In the genomic region with DNA sequence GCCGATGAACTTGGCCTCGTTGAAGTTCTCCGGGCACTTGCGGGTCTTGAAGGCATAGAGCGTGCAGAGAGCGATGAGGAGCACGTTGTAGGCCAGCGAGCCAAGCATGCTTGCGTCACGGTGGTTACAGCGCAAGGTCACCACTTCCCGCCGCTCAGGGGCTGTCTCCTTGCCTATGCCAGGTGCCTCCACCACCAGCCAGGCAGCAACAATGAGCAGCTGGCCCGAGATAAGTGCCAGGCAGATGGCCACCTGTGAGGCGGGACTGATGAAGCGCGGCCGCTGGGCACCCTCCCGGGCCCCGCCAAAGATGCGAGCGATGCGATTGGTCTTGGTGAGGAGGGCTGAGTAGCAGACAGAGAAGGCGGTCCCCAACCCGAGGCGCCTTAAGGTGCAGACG, we compare ENCODE assay signal across 31 mouse cellular contexts. TPM values are rescaled to one million over a fixed set of nuclear protein-coding genes. Genes with fewer than 3 reads are reported as not detected.
DNase-seq lines count a peak whose midpoint lies in the region; ATAC-seq and TF ChIP-seq lines count a peak whose summit lies in the region.
"Had no signal": no experiment of that assay in that cellular context is flagged by ENCODE, and none has a peak within 500 bp of the region (broad histone marks: within the 10 kb centered on the region; RNA-seq: fewer than 3 reads in every experiment).

No protein-coding gene starts in this region.

- no peak overlapping the region for H3K9ac ChIP-seq in hindbrain, embryonic 16.5 days (ENCODE audit: low read depth, low read length)
- H3K9ac ChIP-seq in hindbrain, embryonic 12.5 days: no peak overlapping the region
- no peak overlapping the region for H3K9ac ChIP-seq in midbrain, embryonic 11.5 days (ENCODE audit: low read length)
- no peak overlapping the region for H3K9ac ChIP-seq in ES-Bruce4 (ENCODE audit: low read depth, poor library complexity, severe bottlenecking)
- H3K9ac ChIP-seq: embryonic facial prominence, embryonic 13.5 days; forebrain, embryonic 13.5 days; hindbrain, embryonic 13.5 days had no signal

- peak; percentile 30; the same call in 1 of the 2 replicates for ATAC-seq in hindbrain, embryonic 16.5 days
- ATAC-seq in hindbrain, embryonic 12.5 days (ENCODE audit: low FRiP score): no peak
- no peak for ATAC-seq in midbrain, embryonic 11.5 days (ENCODE audit: low FRiP score)
- ATAC-seq: forebrain, embryonic 13.5 days; forebrain, embryonic 16.5 days; hindbrain, postnatal 0 days; inflammation-experienced regulatory T-cells, adult 6 months; intestine, embryonic 16.5 days; Patski had no signal

- H3K4me1 ChIP-seq in hindbrain, embryonic 16.5 days (ENCODE audit: control insufficient read depth, insufficient read depth, low read depth, low read length): no peaks in the 10 kb centered on the region
- H3K4me1 ChIP-seq in hindbrain, embryonic 12.5 days: no peaks in the 10 kb centered on the region
- H3K4me1 ChIP-seq in midbrain, embryonic 11.5 days (ENCODE audit: control insufficient read depth, insufficient read depth, low read length): no peaks in the 10 kb centered on the region
- H3K4me1 ChIP-seq in midbrain, embryonic 10.5 days: no peaks in the 10 kb centered on the region
- peaks cover 2% of the 10 kb centered on the region for H3K4me1 ChIP-seq in ES-Bruce4 (ENCODE audit: control insufficient read depth, insufficient read depth, low read length)
- peaks cover 38% of the 10 kb centered on the region for H3K4me1 ChIP-seq in olfactory bulb, adult 2 months (ENCODE audit: control insufficient read depth, insufficient read depth, low read length)
- H3K4me1 ChIP-seq: embryonic facial prominence, embryonic 10.5 days; embryonic facial prominence, embryonic 13.5 days; forebrain, embryonic 13.5 days; hindbrain, embryonic 13.5 days had no signal

- H3K27me3 ChIP-seq in hindbrain, embryonic 16.5 days (replicated peaks; ENCODE audit: control insufficient read depth, insufficient read depth, low read length): no peaks in the 10 kb centered on the region
- H3K27me3 ChIP-seq in hindbrain, embryonic 12.5 days: no peaks in the 10 kb centered on the region
- H3K27me3 ChIP-seq in midbrain, embryonic 11.5 days (ENCODE audit: control insufficient read depth, insufficient read depth, low read length): no peaks in the 10 kb centered on the region
- no peaks in the 10 kb centered on the region; the same call in 1 of the 2 replicates for H3K27me3 ChIP-seq in midbrain, embryonic 10.5 days (ENCODE audit: low read depth, poor library complexity, severe bottlenecking)
- no peaks in the 10 kb centered on the region for H3K27me3 ChIP-seq in ES-Bruce4 (ENCODE audit: control insufficient read depth, insufficient read depth, low read length, poor library complexity, severe bottlenecking)
- H3K27me3 ChIP-seq: embryonic facial prominence, embryonic 13.5 days; forebrain, embryonic 13.5 days; hindbrain, embryonic 13.5 days had no signal

- no peak overlapping the region for H3K27ac ChIP-seq in hindbrain, embryonic 16.5 days (ENCODE audit: low read depth, low read length)
- no peak overlapping the region for H3K27ac ChIP-seq in hindbrain, embryonic 12.5 days
- H3K27ac ChIP-seq in midbrain, embryonic 11.5 days (ENCODE audit: low read depth, low read length): no peak overlapping the region
- H3K27ac ChIP-seq in midbrain, embryonic 10.5 days (replicated peaks): no peak overlapping the region
- H3K27ac ChIP-seq in ES-Bruce4 (ENCODE audit: insufficient read depth, low read length): no peak overlapping the region
- H3K27ac ChIP-seq in olfactory bulb, adult 2 months (ENCODE audit: insufficient read depth, low read depth, low read length): no peak overlapping the region
- H3K27ac ChIP-seq: embryonic facial prominence, embryonic 10.5 days; embryonic facial prominence, embryonic 13.5 days; forebrain, embryonic 13.5 days; hindbrain, embryonic 13.5 days; hindbrain, postnatal 0 days had no signal

- DNase-seq in midbrain, embryonic 11.5 days (ENCODE audit: low spot score, missing footprints): peak; percentile 59
- no peak for DNase-seq in midbrain, embryonic 10.5 days (ENCODE audit: low spot score)
- DNase-seq in thymus, postnatal 4 days: no peak
- DNase-seq in lung, adult 18-20 months: no peak
- DNase-seq: adrenal gland, postnatal 10 days; adrenal gland, postnatal 36 days; cerebellum, adult 11 months; cerebellum, adult 8-10 months; cerebellum, postnatal 25 days; embryo, embryonic 11 days; gastrocnemius, postnatal 10 days; heart, adult 11 months had no signal

- no peak overlapping the region for H3K4me3 ChIP-seq in hindbrain, embryonic 16.5 days (ENCODE audit: low read length)
- H3K4me3 ChIP-seq in hindbrain, embryonic 12.5 days: no peak overlapping the region
- no peak overlapping the region for H3K4me3 ChIP-seq in midbrain, embryonic 11.5 days (ENCODE audit: low read depth, low read length)
- no peak overlapping the region for H3K4me3 ChIP-seq in midbrain, embryonic 10.5 days
- H3K4me3 ChIP-seq in ES-Bruce4 (ENCODE audit: low read depth, low read length): peak overlapping the region; percentile 34
- peak overlapping the region; percentile 0; the same call in 1 of the 2 replicates for H3K4me3 ChIP-seq in olfactory bulb, adult 2 months (ENCODE audit: insufficient read depth, low read depth, low read length)
- H3K4me3 ChIP-seq: embryonic facial prominence, embryonic 10.5 days; embryonic facial prominence, embryonic 13.5 days; erythroblast, embryonic 14.5 days; forebrain, embryonic 13.5 days; hindbrain, embryonic 13.5 days had no signal

- H3K4me2 ChIP-seq in hindbrain, embryonic 16.5 days (ENCODE audit: low read length): no peak overlapping the region
- no peak overlapping the region for H3K4me2 ChIP-seq in hindbrain, embryonic 12.5 days (replicated peaks)
- H3K4me2 ChIP-seq in midbrain, embryonic 11.5 days: no peak overlapping the region
- H3K4me2 ChIP-seq: embryonic facial prominence, embryonic 13.5 days; forebrain, embryonic 13.5 days; heart, embryonic 11.5 days; hindbrain, embryonic 13.5 days had no signal

- no peaks in the 10 kb centered on the region for H3K36me3 ChIP-seq in hindbrain, embryonic 16.5 days (ENCODE audit: control insufficient read depth, insufficient read depth, low read length)
- no peaks in the 10 kb centered on the region for H3K36me3 ChIP-seq in hindbrain, embryonic 12.5 days
- no peaks in the 10 kb centered on the region for H3K36me3 ChIP-seq in midbrain, embryonic 11.5 days (ENCODE audit: control insufficient read depth, insufficient read depth, low read length)
- H3K36me3 ChIP-seq in midbrain, embryonic 10.5 days: peaks cover 10% of the 10 kb centered on the region; the same call in 1 of the 2 replicates
- H3K36me3 ChIP-seq in ES-Bruce4 (ENCODE audit: control insufficient read depth, insufficient read depth, low read length, poor library complexity, severe bottlenecking): no peaks in the 10 kb centered on the region
- H3K36me3 ChIP-seq: embryonic facial prominence, embryonic 10.5 days; embryonic facial prominence, embryonic 13.5 days; G1E; hindbrain, embryonic 13.5 days had no signal

- no peak for TF ChIP-seq POLR2A in ES-Bruce4 (IDR thresholded peaks at IDR 0.05; ENCODE audit: insufficient read depth, low read length)
- no peak for TF ChIP-seq POLR2A in olfactory bulb, adult 2 months (IDR thresholded peaks at IDR 0.05; ENCODE audit: insufficient read depth, low read depth, low read length)

- 76% methylated on average over 27 of the region's 27 CpGs for WGBS in hindbrain, embryonic 16.5 days
- 71% methylated on average over 27 of the region's 27 CpGs for WGBS in hindbrain, embryonic 12.5 days
- 77% methylated on average over 27 of the region's 27 CpGs for WGBS in midbrain, embryonic 11.5 days
- WGBS in midbrain, embryonic 10.5 days: 72% methylated on average over 27 of the region's 27 CpGs
- WGBS in olfactory bulb, adult 2 months: 80% methylated on average over 27 of the region's 27 CpGs

- TF ChIP-seq CTCF in ES-Bruce4 (IDR thresholded peaks at IDR 0.05; ENCODE audit: low read depth, low read length): no peak
- no peak for TF ChIP-seq CTCF in olfactory bulb, adult 2 months (IDR thresholded peaks at IDR 0.05; ENCODE audit: insufficient read depth, low read depth, low read length)

- no peak for TF ChIP-seq EP300 in ES-Bruce4 (IDR thresholded peaks at IDR 0.05; ENCODE audit: insufficient read depth, low read depth, low read length)

- no peaks in the 10 kb centered on the region for H3K9me3 ChIP-seq in hindbrain, embryonic 16.5 days (ENCODE audit: control insufficient read depth, low read length)
- no peaks in the 10 kb centered on the region for H3K9me3 ChIP-seq in hindbrain, embryonic 12.5 days (replicated peaks)
- no peaks in the 10 kb centered on the region for H3K9me3 ChIP-seq in midbrain, embryonic 11.5 days (ENCODE audit: control insufficient read depth, low read length)
- no peaks in the 10 kb centered on the region for H3K9me3 ChIP-seq in midbrain, embryonic 10.5 days (replicated peaks)
- no peaks in the 10 kb centered on the region for H3K9me3 ChIP-seq in ES-Bruce4 (replicated peaks; ENCODE audit: control insufficient read depth, insufficient read depth, low read length, poor library complexity, severe bottlenecking)
- H3K9me3 ChIP-seq: embryonic facial prominence, embryonic 10.5 days; embryonic facial prominence, embryonic 13.5 days; forebrain, embryonic 13.5 days; G1E; hindbrain, embryonic 13.5 days had no signal

RNA-seq across cellular contexts. Expression of a gene that starts 8.7 kb away (rescaled TPM):
- 11.3 and 12.3 TPM in 2 replicates for polyA plus RNA-seq in hindbrain, embryonic 16.5 days (2015; fragmentation: Nextera tagmentation; extraction: Ambion mirVana)
- 4.4 and 4.7 TPM in 2 replicates for polyA plus RNA-seq in hindbrain, embryonic 12.5 days (2016; fragmentation: Nextera tagmentation; extraction: Ambion mirVana)
- polyA plus RNA-seq in midbrain, embryonic 11.5 days (2014; fragmentation: Nextera tagmentation; extraction: Ambion mirVana): 15.5 and 16.4 TPM in 2 replicates
- 11.8 and 18.9 TPM in 2 replicates for polyA plus RNA-seq in midbrain, embryonic 10.5 days (2016; fragmentation: Nextera tagmentation; extraction: Ambion mirVana)
- not detected in 2 replicates for polyA plus RNA-seq in ES-Bruce4 (2011; ENCODE audit: insufficient read depth, insufficient read length, low read depth, missing spikeins)
- polyA plus RNA-seq in olfactory bulb, adult 2 months (2012; ENCODE audit: insufficient read depth, insufficient read length, low replicate concordance, missing spikeins): not detected in 2 replicates
- polyA plus RNA-seq: erythroblast, embryonic 14.5 days; G1E; heart, embryonic 11.5 days; heart, embryonic 14.5 days; heart, postnatal 0 days; inflammation-experienced regulatory T-cells, adult 6 months; intestine, embryonic 16.5 days; Patski had no signal

RNA-seq across cellular contexts. Expression of a gene that starts 20.8 kb away (rescaled TPM):
- polyA plus RNA-seq in hindbrain, embryonic 16.5 days (2015; fragmentation: Nextera tagmentation; extraction: Ambion mirVana): not detected in 2 replicates
- polyA plus RNA-seq in hindbrain, embryonic 12.5 days (2016; fragmentation: Nextera tagmentation; extraction: Ambion mirVana): not detected in 2 replicates
- polyA plus RNA-seq in midbrain, embryonic 11.5 days (2014; fragmentation: Nextera tagmentation; extraction: Ambion mirVana): not detected in 2 replicates
- polyA plus RNA-seq in midbrain, embryonic 10.5 days (2016; fragmentation: Nextera tagmentation; extraction: Ambion mirVana): not detected in 2 replicates
- polyA plus RNA-seq in ES-Bruce4 (2011; ENCODE audit: insufficient read depth, insufficient read length, low read depth, missing spikeins): not detected in 2 replicates
- polyA plus RNA-seq in olfactory bulb, adult 2 months (2012; ENCODE audit: insufficient read depth, insufficient read length, low replicate concordance, missing spikeins): not detected in 2 replicates
- polyA plus RNA-seq: cortical plate, adult 2 months; embryonic facial prominence, embryonic 10.5 days; embryonic facial prominence, embryonic 13.5 days; erythroblast, embryonic 14.5 days; forebrain, embryonic 13.5 days; forebrain, embryonic 16.5 days; G1E; heart, embryonic 11.5 days; heart, embryonic 14.5 days; heart, postnatal 0 days; hindbrain, embryonic 13.5 days; hindbrain, postnatal 0 days; inflammation-experienced regulatory T-cells, adult 6 months; intestine, embryonic 16.5 days; Patski had no signal

RNA-seq across cellular contexts. Expression of a gene that starts 38.5 kb away (rescaled TPM):
- 86.1 and 91.0 TPM in 2 replicates for polyA plus RNA-seq in hindbrain, embryonic 16.5 days (2015; fragmentation: Nextera tagmentation; extraction: Ambion mirVana)
- polyA plus RNA-seq in hindbrain, embryonic 12.5 days (2016; fragmentation: Nextera tagmentation; extraction: Ambion mirVana): 40.7 and 41.0 TPM in 2 replicates
- 24.6 and 27.1 TPM in 2 replicates for polyA plus RNA-seq in midbrain, embryonic 11.5 days (2014; fragmentation: Nextera tagmentation; extraction: Ambion mirVana)
- 26.4 and 30.2 TPM in 2 replicates for polyA plus RNA-seq in midbrain, embryonic 10.5 days (2016; fragmentation: Nextera tagmentation; extraction: Ambion mirVana)
- polyA plus RNA-seq in ES-Bruce4 (2011; ENCODE audit: insufficient read depth, insufficient read length, low read depth, missing spikeins): 30.8 and 38.7 TPM in 2 replicates
- polyA plus RNA-seq in olfactory bulb, adult 2 months (2012; ENCODE audit: insufficient read depth, insufficient read length, low replicate concordance, missing spikeins): not detected in 2 replicates

Comparison
In these comparisons a context has a peak if more than half of its experiments do, and no peak if none do; other contexts are left out.
1. H3K4me3 ChIP-seq: peak in ES-Bruce4 (single experiment) and olfactory bulb, adult 2 months (single experiment); none in hindbrain, embryonic 16.5 days (single experiment), hindbrain, embryonic 12.5 days (single experiment), midbrain, embryonic 11.5 days (single experiment) and midbrain, embryonic 10.5 days (single experiment).
2. RNA of a gene that starts 38.5 kb away (polyA plus RNA-seq): 86.1 to 91.0 TPM in hindbrain, embryonic 16.5 days, 40.7 to 41.0 TPM in hindbrain, embryonic 12.5 days, 30.8 to 38.7 TPM in ES-Bruce4, 24.6 to 27.1 TPM in midbrain, embryonic 11.5 days and 26.4 to 30.2 TPM in midbrain, embryonic 10.5 days; not detected in olfactory bulb, adult 2 months; every median in the first group is over 10 times any median in the second.